Mouse (Mus musculus): Measurements from ENCODE around the gene Tmem232. TPM values are rescaled to one million over a fixed set of nuclear protein-coding genes. Genes with fewer than 3 reads are reported as not detected.
"Not testable (repeated sequence)": the region's sequence is repeated elsewhere in the genome, so short reads cannot be mapped to it uniquely, and the experiment has no call there.

Tmem232 gene
- total RNA-seq, 2 experiments from 2014 or later: not detected

- ATAC-seq (replicated peaks; ENCODE audit: low FRiP score, low TSS enrichment, poor library complexity, severe bottlenecking): no peak
Observed at GRCm38 (mm10) chr17:65297831-65298230, 242.8 kb downstream of the Tmem232 start.

- ATAC-seq (replicated peaks; ENCODE audit: low FRiP score, low TSS enrichment, poor library complexity, severe bottlenecking): no peak
Observed at GRCm38 (mm10) chr17:65252160-65252559, 288.4 kb downstream of the Tmem232 start.

GRCm38 (mm10) chr17:65250261-65250660 lies 290.3 kb downstream of the Tmem232 start:
- ATAC-seq (replicated peaks; ENCODE audit: low FRiP score, low TSS enrichment, poor library complexity, severe bottlenecking): no peak

- ATAC-seq (replicated peaks; ENCODE audit: low FRiP score, low TSS enrichment, poor library complexity, severe bottlenecking): no peak
Observed at GRCm38 (mm10) chr17:65243716-65244115, 296.9 kb downstream of the Tmem232 start.

GRCm38 (mm10) chr17:65225347-65225916 lies 315.1 kb downstream of the Tmem232 start:
- no peak for ATAC-seq (replicated peaks; ENCODE audit: low FRiP score, low TSS enrichment, poor library complexity, severe bottlenecking)

GRCm38 (mm10) chr17:65221687-65222086 lies 318.9 kb downstream of the Tmem232 start:
- not testable (repeated sequence) for ATAC-seq (replicated peaks; ENCODE audit: low FRiP score, low TSS enrichment, poor library complexity, severe bottlenecking)

Other genes starting within 250 kb of the Tmem232 start
- 93.1 and 132 TPM in 2 replicates for gene Vapa, start 72.8 kb upstream of the Tmem232 start, total RNA-seq (2014; fragmentation: Nextera tagmentation)
- gene Vapa, start 72.8 kb upstream of the Tmem232 start, total RNA-seq (2017): 94.5 and 99.9 TPM in 2 replicates
- gene Txndc2, start 101.4 kb upstream of the Tmem232 start, total RNA-seq (2014; fragmentation: Nextera tagmentation): not detected in 2 replicates
- not detected in 2 replicates for gene Txndc2, start 101.4 kb upstream of the Tmem232 start, total RNA-seq (2017)
- 1.3 and 4.3 TPM in 2 replicates for gene Rab31, start 232.0 kb upstream of the Tmem232 start, total RNA-seq (2014; fragmentation: Nextera tagmentation)
- gene Rab31, start 232.0 kb upstream of the Tmem232 start, total RNA-seq (2017): 3.4 and 4.4 TPM in 2 replicates
- 43.6 and 60.8 TPM in 2 replicates for gene Ppp4r1, start 241.8 kb upstream of the Tmem232 start, total RNA-seq (2014; fragmentation: Nextera tagmentation)
- gene Ppp4r1, start 241.8 kb upstream of the Tmem232 start, total RNA-seq (2017): 23.8 and 37.2 TPM in 2 replicates

All from megakaryocyte-erythroid progenitor cell, adult 5-6 weeks (primary cell).